Mouse (Mus musculus): ENCODE results near the gene Plekho1.

DNA sequence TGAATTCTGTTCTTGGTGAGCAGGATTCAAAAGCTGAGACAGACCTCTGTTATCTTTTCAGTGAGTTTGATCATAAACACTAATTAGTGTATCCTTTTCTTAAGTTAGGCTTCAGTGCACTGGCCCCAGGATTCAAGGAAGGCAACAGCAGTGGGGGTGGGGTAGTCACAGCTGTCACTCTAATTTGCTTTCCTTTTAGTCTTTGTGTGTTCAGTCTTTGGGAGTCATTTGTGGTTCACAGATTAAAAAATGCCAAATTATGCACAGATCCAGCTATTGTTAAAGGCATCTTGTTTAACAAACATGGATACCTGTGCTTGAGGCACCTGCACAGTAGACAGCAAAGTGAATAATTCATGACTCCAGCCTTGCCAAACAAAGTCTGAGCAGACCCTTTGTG is 42.8 kb downstream of the Plekho1 start:
- TF ChIP-seq CTCF (IDR thresholded peaks at IDR 0.05; ENCODE audit: control insufficient read depth, insufficient read depth, insufficient read length), result no peak
- TF ChIP-seq USF1 (IDR thresholded peaks at IDR 0.05; ENCODE audit: low read depth), result no peak
- no peak for TF ChIP-seq MAX (IDR thresholded peaks at IDR 0.05)
- TF ChIP-seq CEBPB (IDR thresholded peaks at IDR 0.05; ENCODE audit: low read depth), result no peak
- TF ChIP-seq FOSL1 (IDR thresholded peaks at IDR 0.05; ENCODE audit: insufficient read depth, low read length, poor library complexity, severe bottlenecking), result no peak
- no peak for TF ChIP-seq MYOD1 (IDR thresholded peaks at IDR 0.05; ENCODE audit: control insufficient read depth, insufficient read length, low read depth)

Data from C2C12 (cell line).